Mouse (Mus musculus) stomach, embryonic 16.5 days (tissue): ENCODE measurements around the gene Tead4. TPM values are rescaled to one million over a fixed set of nuclear protein-coding genes. Genes with fewer than 3 reads are reported as not detected.

Experiments
- ATAC-seq: fragments of 200-750 bp; cut with Nextera tagmentation; 2 replicates; pipeline ENCODE4 v1.8.0; 2017; ENCODE audit warnings: moderate number of reproducible peaks, moderate TSS enrichment; ENCODE audit not compliant: insufficient read depth, low FRiP score
- H3K27ac ChIP-seq: fragments of 300-500 bp; sonication (generic); 2 replicates; pipeline ENCODE4 v1.5.1; 2014; ENCODE audit warnings: low read length
- H3K27me3 ChIP-seq: fragments of 300-500 bp; sonication (generic); 2 replicates; pipeline ENCODE4 v1.6.1; 2014; ENCODE audit warnings: low read length, control low read depth, mixed read lengths; ENCODE audit not compliant: control insufficient read depth, insufficient read depth
- H3K36me3 ChIP-seq: fragments of 300-500 bp; sonication (generic); 2 replicates; pipeline ENCODE4 v1.6.1; 2014; ENCODE audit warnings: low read length; ENCODE audit not compliant: control insufficient read depth, insufficient read depth
- H3K4me1 ChIP-seq: fragments of 300-500 bp; sonication (generic); 2 replicates; pipeline ENCODE4 v1.6.1; 2014; ENCODE audit warnings: low read length, control low read depth, mixed read lengths; ENCODE audit not compliant: control insufficient read depth, insufficient read depth
- H3K4me2 ChIP-seq: fragments of 300-500 bp; sonication (generic); 2 replicates; pipeline ENCODE4 v1.6.1; 2014; ENCODE audit warnings: low read depth, low read length, mixed read lengths
- H3K4me3 ChIP-seq: fragments of 300-500 bp; sonication (generic); replicated peaks from 2 replicates; pipeline ENCODE4 v1.5.1; 2014; ENCODE audit warnings: mild to moderate bottlenecking, low read length
- H3K9ac ChIP-seq: fragments of 300-500 bp; sonication (generic); 2 replicates; pipeline ENCODE4 v1.6.1; 2014; ENCODE audit warnings: low read length
- H3K9me3 ChIP-seq: fragments of 300-500 bp; sonication (generic); replicated peaks from 2 replicates; pipeline ENCODE4 v1.6.1; 2016; ENCODE audit warnings: low read length, control low read depth; ENCODE audit not compliant: control insufficient read depth
- WGBS: fragments of 180-500 bp; shearing (Covaris S2); extraction: QIAGEN DNeasy Blood & Tissue Kit; methylation state at CpG from one replicate; pipeline ENCODE4 v1.1.7; 2014; 5-methylcytosine and 5-hydroxymethylcytosine counted together
- polyA plus RNA-seq: library from polyadenylated mRNA; unstranded; fragments of >200 nt; fragmentation: Nextera tagmentation; extraction: Ambion mirVana; gene quantifications from 2 replicates; pipeline ENCODE4 v1.2.1, GENCODE M21; 2015

Tead4 gene
- polyA plus RNA-seq, 1 experiment from 2014 or later, result 2.0 TPM

DNA sequence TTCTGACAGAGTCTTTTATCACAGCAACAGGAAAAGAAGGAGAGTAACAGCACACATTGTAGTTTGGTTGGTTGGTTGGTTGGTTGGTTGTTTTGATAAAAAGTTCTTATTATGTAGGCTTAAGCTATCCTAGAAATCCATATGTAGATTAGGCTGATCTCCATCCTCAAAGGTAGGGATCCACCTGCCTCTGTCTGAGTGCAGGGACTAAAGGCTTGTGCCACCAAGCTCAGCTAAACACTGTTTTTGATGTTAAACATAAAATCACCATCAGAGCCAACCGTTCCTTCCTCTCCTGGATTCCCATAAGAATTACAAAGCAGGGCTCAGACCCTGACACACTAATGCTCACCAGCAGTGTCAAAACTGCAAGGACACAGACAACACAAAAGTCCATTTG lies 39.1 kb downstream of the Tead4 start:
- H3K27me3 ChIP-seq, result no peaks in the 10 kb centered on the region
- no peak overlapping the region for H3K27ac ChIP-seq
- ATAC-seq, result no peak
- no peaks in the 10 kb centered on the region for H3K36me3 ChIP-seq
- no peaks in the 10 kb centered on the region for H3K9me3 ChIP-seq
- H3K4me3 ChIP-seq, result no peak overlapping the region
- WGBS, result 45% methylated on average over 1 of the region's 1 CpGs
- H3K4me1 ChIP-seq, result no peaks in the 10 kb centered on the region
- no peak overlapping the region for H3K9ac ChIP-seq
- H3K4me2 ChIP-seq, result no peak overlapping the region

GRCm38 (mm10) chr6:128259252-128259651 lies 41.4 kb downstream of the Tead4 start:
- Histone ChIP-seq H3K9me3 (no peaks in the 10 kb centered on the region), H3K36me3 (no peaks in the 10 kb centered on the region), H3K4me2 (no peak overlapping the region), H3K27me3 (no peaks in the 10 kb centered on the region), H3K9ac (no peak overlapping the region), H3K4me1 (no peaks in the 10 kb centered on the region), H3K27ac (no peak overlapping the region), H3K4me3 (no peak overlapping the region)
- 90% methylated on average over 3 of the region's 3 CpGs for WGBS
- no peak for ATAC-seq

DNA sequence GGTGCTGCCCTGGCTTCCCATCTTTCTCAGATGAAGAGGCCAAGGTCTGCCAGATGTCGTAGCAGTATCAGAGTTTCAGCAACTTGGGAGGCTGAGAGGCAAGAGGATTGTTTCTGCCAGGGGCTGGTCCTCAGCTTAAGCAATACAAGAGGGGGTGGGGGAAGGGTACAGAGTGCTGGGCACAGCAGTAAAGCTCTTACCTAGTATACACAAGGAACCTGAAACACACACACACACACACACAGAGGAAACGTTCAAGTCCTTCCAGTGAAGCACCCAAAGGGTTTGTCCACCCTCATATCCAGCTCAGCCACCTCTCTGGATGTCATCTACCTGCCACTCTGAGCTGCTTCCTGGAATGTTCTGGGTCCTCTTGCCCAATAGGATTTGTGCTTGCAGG lies 44.7 kb downstream of the Tead4 start:
- H3K4me1 ChIP-seq, result no peaks in the 10 kb centered on the region
- WGBS, result 57% methylated on average over 2 of the region's 2 CpGs
- no peaks in the 10 kb centered on the region for H3K36me3 ChIP-seq
- H3K4me2 ChIP-seq, result no peak overlapping the region
- H3K9ac ChIP-seq, result no peak overlapping the region
- ATAC-seq, result no peak
- no peak overlapping the region for H3K27ac ChIP-seq
- no peaks in the 10 kb centered on the region for H3K27me3 ChIP-seq
- H3K9me3 ChIP-seq, result no peaks in the 10 kb centered on the region
- no peak overlapping the region for H3K4me3 ChIP-seq

DNA sequence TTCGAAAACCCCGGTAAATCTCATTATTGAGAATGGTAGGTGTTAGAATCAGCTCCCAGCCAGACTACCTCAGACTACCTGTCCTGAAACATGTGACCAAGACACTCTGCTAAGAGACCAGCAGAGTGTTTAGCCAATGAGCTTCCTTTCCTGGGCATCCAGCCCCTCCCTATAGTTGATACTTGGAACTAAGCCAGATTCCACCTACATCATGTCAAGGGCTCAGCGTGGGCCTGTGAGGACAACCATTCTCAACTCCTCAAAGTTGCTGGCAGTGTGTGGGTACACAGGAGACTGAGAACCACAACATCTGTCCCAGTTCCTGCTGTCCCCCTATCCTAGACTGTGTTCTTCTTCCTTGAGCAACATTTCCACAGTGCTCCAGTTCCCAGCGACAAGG lies 45.3 kb downstream of the Tead4 start:
- H3K27ac ChIP-seq, result no peak overlapping the region
- H3K4me3 ChIP-seq, result no peak overlapping the region
- 65% methylated on average over 4 of the region's 4 CpGs for WGBS
- H3K9ac ChIP-seq, result no peak overlapping the region
- H3K9me3 ChIP-seq, result no peaks in the 10 kb centered on the region
- no peak overlapping the region for H3K4me2 ChIP-seq
- ATAC-seq, result peak; percentile 48; the same call in 1 of the 2 replicates
- H3K4me1 ChIP-seq, result no peaks in the 10 kb centered on the region
- no peaks in the 10 kb centered on the region for H3K27me3 ChIP-seq
- H3K36me3 ChIP-seq, result no peaks in the 10 kb centered on the region

DNA sequence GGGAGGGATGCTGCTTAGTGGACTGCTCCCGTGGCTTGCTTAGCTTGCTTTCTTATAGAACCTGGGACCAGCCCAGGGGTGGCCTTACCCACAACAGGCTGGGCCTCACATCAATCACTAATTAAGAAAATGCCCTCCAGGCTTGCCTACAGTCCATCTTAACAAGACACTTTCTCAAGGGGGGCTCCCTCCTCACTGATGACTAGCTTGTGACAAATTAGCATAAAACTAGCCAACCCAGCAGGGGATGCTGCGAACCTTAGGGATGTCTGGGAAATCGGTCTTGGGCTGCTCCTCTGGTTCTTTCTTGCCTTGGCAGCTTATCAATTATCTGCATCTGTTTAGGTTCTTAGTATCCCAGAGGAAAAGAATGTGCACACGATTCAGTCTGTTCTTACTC lies 46.1 kb downstream of the Tead4 start:
- no peak overlapping the region for H3K4me3 ChIP-seq
- no peak for ATAC-seq
- no peaks in the 10 kb centered on the region for H3K9me3 ChIP-seq
- H3K27me3 ChIP-seq, result no peaks in the 10 kb centered on the region
- H3K27ac ChIP-seq, result no peak overlapping the region
- H3K9ac ChIP-seq, result no peak overlapping the region
- no peaks in the 10 kb centered on the region for H3K36me3 ChIP-seq
- no peak overlapping the region for H3K4me2 ChIP-seq
- 59% methylated on average over 4 of the region's 4 CpGs for WGBS
- H3K4me1 ChIP-seq, result no peaks in the 10 kb centered on the region

- Histone ChIP-seq H3K27ac (no peak overlapping the region), H3K4me2 (no peak overlapping the region), H3K27me3 (no peaks in the 10 kb centered on the region), H3K36me3 (no peaks in the 10 kb centered on the region), H3K9me3 (no peaks in the 10 kb centered on the region), H3K4me1 (no peaks in the 10 kb centered on the region), H3K4me3 (no peak overlapping the region), H3K9ac (no peak overlapping the region)
- 69% methylated on average over 2 of the region's 2 CpGs for WGBS
- no peak for ATAC-seq
Observed at GRCm38 (mm10) chr6:128253111-128253510, 47.5 kb downstream of the Tead4 start.

GRCm38 (mm10) chr6:128250596-128250995 lies 50.0 kb downstream of the Tead4 start:
- ATAC-seq, result no peak
- H3K27ac ChIP-seq, result no peak overlapping the region
- H3K9ac ChIP-seq, result no peak overlapping the region
- H3K4me2 ChIP-seq, result no peak overlapping the region
- H3K4me1 ChIP-seq, result no peaks in the 10 kb centered on the region
- H3K4me3 ChIP-seq, result no peak overlapping the region
- no peaks in the 10 kb centered on the region for H3K9me3 ChIP-seq
- H3K36me3 ChIP-seq, result no peaks in the 10 kb centered on the region
- H3K27me3 ChIP-seq, result no peaks in the 10 kb centered on the region
- WGBS, result 74% methylated on average over 5 of the region's 5 CpGs

GRCm38 (mm10) chr6:128237102-128237763 lies 63.4 kb downstream of the Tead4 start:
- no peak for ATAC-seq
- H3K27me3 ChIP-seq, result no peaks in the 10 kb centered on the region
- no peak overlapping the region for H3K4me2 ChIP-seq
- no peaks in the 10 kb centered on the region for H3K9me3 ChIP-seq
- H3K9ac ChIP-seq, result no peak overlapping the region
- no peaks in the 10 kb centered on the region for H3K4me1 ChIP-seq
- H3K36me3 ChIP-seq, result no peaks in the 10 kb centered on the region
- H3K27ac ChIP-seq, result no peak overlapping the region
- 67% methylated on average over 2 of the region's 2 CpGs for WGBS
- H3K4me3 ChIP-seq, result no peak overlapping the region

DNA sequence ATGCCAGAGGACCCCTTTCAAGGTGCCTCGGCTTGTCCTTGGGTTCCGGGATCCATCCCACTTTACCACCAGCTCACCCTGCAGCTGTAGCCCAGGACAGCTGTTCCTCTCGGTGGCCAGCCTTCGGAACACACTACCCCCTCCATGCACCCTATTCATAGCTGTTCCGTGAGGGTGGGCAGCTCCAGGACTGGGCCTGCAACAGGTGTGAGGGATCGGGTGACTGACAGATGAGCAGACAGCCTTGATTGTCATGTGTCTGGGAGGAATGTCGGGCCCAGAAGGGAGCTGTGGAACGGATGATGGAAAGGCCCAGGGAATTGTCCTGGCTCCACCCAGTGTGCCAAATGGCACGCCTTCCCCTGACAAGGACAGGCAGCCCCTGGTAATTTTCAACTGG lies 64.0 kb downstream of the Tead4 start:
- Histone ChIP-seq H3K4me1 (no peaks in the 10 kb centered on the region), H3K4me2 (no peak overlapping the region), H3K9ac (no peak overlapping the region), H3K27ac (no peak overlapping the region), H3K36me3 (no peaks in the 10 kb centered on the region), H3K4me3 (no peak overlapping the region), H3K27me3 (no peaks in the 10 kb centered on the region), H3K9me3 (no peaks in the 10 kb centered on the region)
- ATAC-seq, result no peak
- 69% methylated on average over 9 of the region's 9 CpGs for WGBS
